Mouse (Mus musculus) limb, embryonic 11.5 days (tissue): ENCODE measurements around the gene Nubp2. TPM values are rescaled to one million over a fixed set of nuclear protein-coding genes. Genes with fewer than 3 reads are reported as not detected.

Source experiments
- ATAC-seq: fragments of 200-750 bp; cut with Nextera tagmentation; 2 replicates; pipeline ENCODE4 v1.8.0; 2017; ENCODE audit warnings: low read depth; ENCODE audit not compliant: insufficient number of reproducible peaks, low FRiP score, low TSS enrichment
- DNase-seq: peaks from one replicate; pipeline ENCODE4 v3.0.0-alpha.2; 2015; ENCODE audit warnings: low spot score
- H3K27ac ChIP-seq: fragments of 300-500 bp; sonication (generic); replicated peaks from 2 replicates; pipeline ENCODE4 v1.5.1; 2014; ENCODE audit warnings: low read depth, mild to moderate bottlenecking, low read length
- H3K27me3 ChIP-seq: fragments of 300-500 bp; sonication (generic); 2 replicates; pipeline ENCODE4 v1.6.1; 2014; ENCODE audit warnings: mild to moderate bottlenecking, low read length, mixed read lengths; ENCODE audit not compliant: control insufficient read depth, insufficient read depth
- H3K36me3 ChIP-seq: fragments of 300-500 bp; sonication (generic); 2 replicates; pipeline ENCODE4 v1.6.1; 2014; ENCODE audit warnings: mild to moderate bottlenecking, low read length, moderate library complexity, mixed read lengths; ENCODE audit not compliant: control insufficient read depth, insufficient read depth
- H3K4me1 ChIP-seq: fragments of 300-500 bp; sonication (generic); 2 replicates; pipeline ENCODE4 v1.6.1; 2014; ENCODE audit warnings: low read length, mixed read lengths; ENCODE audit not compliant: control insufficient read depth, insufficient read depth
- H3K4me2 ChIP-seq: fragments of 300-500 bp; sonication (generic); 2 replicates; pipeline ENCODE4 v1.6.1; 2014; ENCODE audit warnings: low read depth, mild to moderate bottlenecking, moderate library complexity; ENCODE audit not compliant: severe bottlenecking
- H3K4me3 ChIP-seq: fragments of 300-500 bp; sonication (generic); 2 replicates; pipeline ENCODE4 v1.5.1; 2014; ENCODE audit warnings: low read depth, low read length
- H3K9ac ChIP-seq: fragments of 300-500 bp; sonication (generic); 2 replicates; pipeline ENCODE4 v1.6.1; 2014; ENCODE audit warnings: mild to moderate bottlenecking, low read length
- H3K9me3 ChIP-seq: fragments of 300-500 bp; sonication (generic); 2 replicates; pipeline ENCODE4 v1.6.1; 2016; ENCODE audit warnings: low read length; ENCODE audit not compliant: control insufficient read depth
- WGBS: fragments of 180-500 bp; shearing (Covaris S2); extraction: QIAGEN DNeasy Blood & Tissue Kit; methylation state at CpG from one replicate; pipeline ENCODE4 v1.1.7; 2014; 5-methylcytosine and 5-hydroxymethylcytosine counted together
- polyA plus RNA-seq: library from polyadenylated mRNA; unstranded; fragments of >200 nt; fragmentation: Nextera tagmentation; extraction: Ambion mirVana; gene quantifications from 2 replicates; pipeline ENCODE4 v1.2.1, GENCODE M21; 2014

Gene Nubp2
- polyA plus RNA-seq, 1 experiment from 2014 or later = 65.1 TPM

GRCm38 (mm10) chr17:24840341-24840740, 45.8 kb downstream of the Nubp2 start:
- Histone ChIP-seq H3K36me3 (no peaks in the 10 kb centered on the region), H3K27ac (no peak overlapping the region), H3K4me2 (no peak overlapping the region), H3K4me3 (no peak overlapping the region), H3K9me3 (no peaks in the 10 kb centered on the region), H3K9ac (no peak overlapping the region), H3K4me1 (no peaks in the 10 kb centered on the region), H3K27me3 (no peaks in the 10 kb centered on the region)
- ATAC-seq (no peak), DNase-seq (no peak)
- WGBS = 63% methylated on average over 5 of the region's 5 CpGs

DNA sequence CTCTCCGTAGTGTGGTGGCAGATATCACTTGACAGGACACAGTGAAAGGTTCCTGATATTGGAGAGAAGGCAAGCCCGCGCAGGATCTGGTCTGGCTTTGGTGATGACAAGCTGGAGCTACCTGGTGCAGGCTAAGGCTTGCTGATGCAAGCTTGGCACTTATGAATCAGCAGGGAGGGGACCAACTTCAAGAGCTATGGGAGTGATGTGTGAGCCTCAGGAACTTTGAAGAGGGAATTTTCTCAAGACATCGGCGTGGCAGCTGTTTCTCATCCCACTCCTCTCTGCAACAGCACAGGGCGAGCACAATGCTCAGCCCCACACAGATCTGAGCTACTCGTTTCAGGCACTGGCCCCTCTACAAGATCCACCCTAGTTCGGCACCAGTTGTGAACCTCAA, 46.3 kb downstream of the Nubp2 start, which contains the start of gene Hagh:
Gene Hagh, plus strand, starts transcription at position 302 of the 400 bp plus-strand sequence.
- Histone ChIP-seq H3K4me2 (no peak within 1 kb of the TSS), H3K27me3 (no peaks in the 10 kb centered on the region), H3K4me1 (no peaks in the 10 kb centered on the region), H3K27ac (no peak within 1 kb of the TSS), H3K9ac (no peak within 1 kb of the TSS), H3K36me3 (no peaks in the 10 kb centered on the region), H3K4me3 (no peak within 1 kb of the TSS), H3K9me3 (no peaks in the 10 kb centered on the region)
- WGBS = 65% methylated on average over 8 of the region's 8 CpGs
- ATAC-seq (no peak), DNase-seq (no peak)

Other genes with a start within 250 kb of the Nubp2 start
- gene Slc9a3r2, start 236.0 kb downstream of the Nubp2 start, polyA plus RNA-seq = 59.3 and 60.4 TPM in 2 replicates
- gene Npw, start 227.9 kb downstream of the Nubp2 start, polyA plus RNA-seq = 0.31 and 0.54 TPM in 2 replicates
- gene Zfp598, start 216.7 kb downstream of the Nubp2 start, polyA plus RNA-seq = 36.3 and 42.0 TPM in 2 replicates
- 6.6 and 6.9 TPM in 2 replicates for gene Syngr3, start 196.4 kb downstream of the Nubp2 start, polyA plus RNA-seq
- 53.0 and 63.3 TPM in 2 replicates for gene Gfer, start 190.2 kb downstream of the Nubp2 start, polyA plus RNA-seq
- 1.5 and 1.7 TPM in 2 replicates for gene Noxo1, start 190.1 kb downstream of the Nubp2 start, polyA plus RNA-seq
- gene Tbl3, start 178.7 kb downstream of the Nubp2 start, polyA plus RNA-seq = 120 and 121 TPM in 2 replicates
- 0.16 TPM in 1 of 2 replicates, not detected in the other for gene Rnf151, start 168.3 kb downstream of the Nubp2 start, polyA plus RNA-seq
- 1,548 and 1,633 TPM in 2 replicates for gene Rps2, start 168.2 kb downstream of the Nubp2 start, polyA plus RNA-seq
- gene Ndufb10, start 161.9 kb downstream of the Nubp2 start, polyA plus RNA-seq = 211 and 216 TPM in 2 replicates
- gene Rpl3l, start 158.5 kb downstream of the Nubp2 start, polyA plus RNA-seq = not detected in 2 replicates
- 24.9 and 27.0 TPM in 2 replicates for gene Msrb1, start 149.7 kb downstream of the Nubp2 start, polyA plus RNA-seq
- gene Hs3st6, start 133.4 kb downstream of the Nubp2 start, polyA plus RNA-seq = 3.1 and 3.4 TPM in 2 replicates
- gene Meiob, start 82.1 kb downstream of the Nubp2 start, polyA plus RNA-seq = not detected in 2 replicates
- gene Hagh, start 46.2 kb downstream of the Nubp2 start, polyA plus RNA-seq = 27.2 and 28.8 TPM in 2 replicates
- 16.6 and 18.5 TPM in 2 replicates for gene Fahd1, start 36.0 kb downstream of the Nubp2 start, polyA plus RNA-seq
- 0.24 and 0.47 TPM in 2 replicates for gene Igfals, start 20.4 kb downstream of the Nubp2 start, polyA plus RNA-seq
- 36.8 and 42.1 TPM in 2 replicates for gene Spsb3, start 294 bp upstream of the Nubp2 start, polyA plus RNA-seq
- 20.5 and 20.8 TPM in 2 replicates for gene Eme2, start 8.7 kb upstream of the Nubp2 start, polyA plus RNA-seq
- gene Mrps34, start 8.8 kb upstream of the Nubp2 start, polyA plus RNA-seq = 82.3 and 84.8 TPM in 2 replicates
- gene Nme3, start 10.2 kb upstream of the Nubp2 start, polyA plus RNA-seq = 51.5 and 53.0 TPM in 2 replicates
- gene Mapk8ip3, start 50.6 kb upstream of the Nubp2 start, polyA plus RNA-seq = 31.0 and 32.0 TPM in 2 replicates
- 201 and 259 TPM in 2 replicates for gene Jpt2, start 74.3 kb upstream of the Nubp2 start, polyA plus RNA-seq
- 13.0 and 14.6 TPM in 2 replicates for gene Cramp1l, start 129.4 kb upstream of the Nubp2 start, polyA plus RNA-seq
- 21.0 and 24.0 TPM in 2 replicates for gene Ift140, start 129.7 kb upstream of the Nubp2 start, polyA plus RNA-seq
- gene Tmem204, start 197.2 kb upstream of the Nubp2 start, polyA plus RNA-seq = 9.7 and 10.8 TPM in 2 replicates
- gene Telo2, start 229.6 kb upstream of the Nubp2 start, polyA plus RNA-seq = 28.8 and 35.8 TPM in 2 replicates
- gene Ptx4, start 234.4 kb upstream of the Nubp2 start, polyA plus RNA-seq = 0.17 TPM in 1 of 2 replicates, not detected in the other
- 20.6 and 21.0 TPM in 2 replicates for gene Clcn7, start 247.0 kb upstream of the Nubp2 start, polyA plus RNA-seq